Mouse (Mus musculus): ENCODE results near the gene Reps1. TPM values are rescaled to one million over a fixed set of nuclear protein-coding genes. Genes with fewer than 3 reads are reported as not detected.

Gene Reps1
- total RNA-seq, 1 experiment from 2014 or later: 72.3 TPM

- ATAC-seq (replicated peaks in 1 of 2; ENCODE audit: insufficient read depth in 1 of 2, low FRiP score in 2 of 2, low TSS enrichment in 1 of 2, low read depth in 1 of 2, poor library complexity in 2 of 2, severe bottlenecking in 2 of 2): no peak
These were observed 3.1 kb downstream of the Reps1 start for GRCm38 (mm10) chr10:18058681-18059338.

GRCm38 (mm10) chr10:18059807-18060206 lies 4.1 kb downstream of the Reps1 start:
- ATAC-seq (replicated peaks in 1 of 2; ENCODE audit: insufficient read depth in 1 of 2, low FRiP score in 2 of 2, low TSS enrichment in 1 of 2, low read depth in 1 of 2, poor library complexity in 2 of 2, severe bottlenecking in 2 of 2): peak in 1 of 2 experiments; percentile 26; a peak in 1 of 4 replicates

GRCm38 (mm10) chr10:18060778-18061177 lies 5.1 kb downstream of the Reps1 start:
- ATAC-seq (replicated peaks in 1 of 2; ENCODE audit: insufficient read depth in 1 of 2, low FRiP score in 2 of 2, low TSS enrichment in 1 of 2, low read depth in 1 of 2, poor library complexity in 2 of 2, severe bottlenecking in 2 of 2): no peak

- ATAC-seq (replicated peaks in 1 of 2; ENCODE audit: insufficient read depth in 1 of 2, low FRiP score in 2 of 2, low TSS enrichment in 1 of 2, low read depth in 1 of 2, poor library complexity in 2 of 2, severe bottlenecking in 2 of 2): 0 out of 4 replicates have a peak, but pooled peaks have one; percentile 15 to 25
These were observed 5.9 kb downstream of the Reps1 start for GRCm38 (mm10) chr10:18061533-18061932.

- 0 out of 4 replicates have a peak, but pooled peaks have one; percentile 9 to 28 for ATAC-seq (replicated peaks in 1 of 2; ENCODE audit: insufficient read depth in 1 of 2, low FRiP score in 2 of 2, low TSS enrichment in 1 of 2, low read depth in 1 of 2, poor library complexity in 2 of 2, severe bottlenecking in 2 of 2)
These were observed 9.1 kb downstream of the Reps1 start for GRCm38 (mm10) chr10:18064606-18065228.

- no peak for ATAC-seq (replicated peaks in 1 of 2; ENCODE audit: insufficient read depth in 1 of 2, low FRiP score in 2 of 2, low TSS enrichment in 1 of 2, low read depth in 1 of 2, poor library complexity in 2 of 2, severe bottlenecking in 2 of 2)
These were observed 10.4 kb downstream of the Reps1 start for GRCm38 (mm10) chr10:18066031-18066439.

GRCm38 (mm10) chr10:18067761-18068446 lies 12.2 kb downstream of the Reps1 start:
- ATAC-seq (replicated peaks in 1 of 2; ENCODE audit: insufficient read depth in 1 of 2, low FRiP score in 2 of 2, low TSS enrichment in 1 of 2, low read depth in 1 of 2, poor library complexity in 2 of 2, severe bottlenecking in 2 of 2): no peak

GRCm38 (mm10) chr10:18068880-18069279 lies 13.2 kb downstream of the Reps1 start:
- no peak for ATAC-seq (replicated peaks in 1 of 2; ENCODE audit: insufficient read depth in 1 of 2, low FRiP score in 2 of 2, low TSS enrichment in 1 of 2, low read depth in 1 of 2, poor library complexity in 2 of 2, severe bottlenecking in 2 of 2)

- ATAC-seq (replicated peaks in 1 of 2; ENCODE audit: insufficient read depth in 1 of 2, low FRiP score in 2 of 2, low TSS enrichment in 1 of 2, low read depth in 1 of 2, poor library complexity in 2 of 2, severe bottlenecking in 2 of 2): no peak
These were observed 13.9 kb downstream of the Reps1 start for GRCm38 (mm10) chr10:18069576-18069975.

- peak; percentile 30 to 37; a peak in 3 of 4 replicates for ATAC-seq (replicated peaks in 1 of 2; ENCODE audit: insufficient read depth in 1 of 2, low FRiP score in 2 of 2, low TSS enrichment in 1 of 2, low read depth in 1 of 2, poor library complexity in 2 of 2, severe bottlenecking in 2 of 2)
These were observed 14.5 kb downstream of the Reps1 start for GRCm38 (mm10) chr10:18070144-18070543.

- ATAC-seq (replicated peaks in 1 of 2; ENCODE audit: insufficient read depth in 1 of 2, low FRiP score in 2 of 2, low TSS enrichment in 1 of 2, low read depth in 1 of 2, poor library complexity in 2 of 2, severe bottlenecking in 2 of 2): peak; percentile 94 to 95
These were observed 15.0 kb downstream of the Reps1 start for GRCm38 (mm10) chr10:18070616-18071015.

- ATAC-seq (replicated peaks in 1 of 2; ENCODE audit: insufficient read depth in 1 of 2, low FRiP score in 2 of 2, low TSS enrichment in 1 of 2, low read depth in 1 of 2, poor library complexity in 2 of 2, severe bottlenecking in 2 of 2): no peak
These were observed 17.2 kb downstream of the Reps1 start for GRCm38 (mm10) chr10:18072871-18073270.

GRCm38 (mm10) chr10:18074383-18075075 lies 18.9 kb downstream of the Reps1 start:
- ATAC-seq (replicated peaks in 1 of 2; ENCODE audit: insufficient read depth in 1 of 2, low FRiP score in 2 of 2, low TSS enrichment in 1 of 2, low read depth in 1 of 2, poor library complexity in 2 of 2, severe bottlenecking in 2 of 2): no peak

- ATAC-seq (replicated peaks in 1 of 2; ENCODE audit: insufficient read depth in 1 of 2, low FRiP score in 2 of 2, low TSS enrichment in 1 of 2, low read depth in 1 of 2, poor library complexity in 2 of 2, severe bottlenecking in 2 of 2): no peak
These were observed 20.2 kb downstream of the Reps1 start for GRCm38 (mm10) chr10:18075845-18076244.

GRCm38 (mm10) chr10:18081536-18081935 lies 25.9 kb downstream of the Reps1 start:
- no peak for ATAC-seq (replicated peaks in 1 of 2; ENCODE audit: insufficient read depth in 1 of 2, low FRiP score in 2 of 2, low TSS enrichment in 1 of 2, low read depth in 1 of 2, poor library complexity in 2 of 2, severe bottlenecking in 2 of 2)

GRCm38 (mm10) chr10:18082772-18083171 lies 27.1 kb downstream of the Reps1 start:
- no peak for ATAC-seq (replicated peaks in 1 of 2; ENCODE audit: insufficient read depth in 1 of 2, low FRiP score in 2 of 2, low TSS enrichment in 1 of 2, low read depth in 1 of 2, poor library complexity in 2 of 2, severe bottlenecking in 2 of 2)

- ATAC-seq (replicated peaks in 1 of 2; ENCODE audit: insufficient read depth in 1 of 2, low FRiP score in 2 of 2, low TSS enrichment in 1 of 2, low read depth in 1 of 2, poor library complexity in 2 of 2, severe bottlenecking in 2 of 2): no peak
These were observed 35.0 kb downstream of the Reps1 start for GRCm38 (mm10) chr10:18090691-18091090.

- no peak for ATAC-seq (replicated peaks in 1 of 2; ENCODE audit: insufficient read depth in 1 of 2, low FRiP score in 2 of 2, low TSS enrichment in 1 of 2, low read depth in 1 of 2, poor library complexity in 2 of 2, severe bottlenecking in 2 of 2)
These were observed 46.5 kb downstream of the Reps1 start for GRCm38 (mm10) chr10:18102166-18102565.

All from hematopoietic stem cell, adult 5-6 weeks (primary cell).